Mouse (Mus musculus) bone marrow macrophage, adult 2 months (primary cell): Measurements from ENCODE around the gene Epha4.

Experiments used
- CTCF ChIP-seq: IDR thresholded peaks from 2 replicates; pipeline ENCODE4 v1.5.1; 2012; ENCODE audit warnings: low read depth, mild to moderate bottlenecking, low read length, moderate library complexity
- POLR2A ChIP-seq: IDR thresholded peaks from 2 replicates; pipeline ENCODE4 v1.6.1; 2012; ENCODE audit warnings: mild to moderate bottlenecking, low read depth, low read length, borderline replicate concordance

- TF ChIP-seq CTCF (no peak), POLR2A (no peak)
These were observed 72.9 kb downstream of the Epha4 start for GRCm38 (mm10) chr1:77441987-77442386.
